Mouse (Mus musculus): Measurements from ENCODE around the gene Mpzl3.

- TF ChIP-seq CTCF (IDR thresholded peaks at IDR 0.05; ENCODE audit: extremely low read depth, insufficient read depth, low read length): peak; percentile 59
- TF ChIP-seq POLR2A (IDR thresholded peaks at IDR 0.05; ENCODE audit: extremely low read depth, insufficient read depth, low read length): no peak
Measured at GRCm38 (mm10) chr9:45048511-45048910, 6.5 kb upstream of the Mpzl3 start.

Data from cortical plate, adult 2 months (tissue).